Mouse (Mus musculus) lung, adult 2 months (tissue): ENCODE results near the gene Ccl2. TPM values are rescaled to one million over a fixed set of nuclear protein-coding genes. Genes with fewer than 3 reads are reported as not detected.

ENCODE experiments used
- DNase-seq: peaks from one replicate; pipeline ENCODE4 v3.0.0; 2022
- H3K4me1 ChIP-seq: fragments of 200-500 bp; 2 replicates; pipeline ENCODE4 v1.6.1; 2011; ENCODE audit warnings: low read length; ENCODE audit not compliant: control insufficient read depth, insufficient read depth
- H3K4me3 ChIP-seq: fragments of 200-500 bp; replicated peaks from 2 replicates; pipeline ENCODE3; 2011; ENCODE audit warnings: low read depth, mild to moderate bottlenecking, control low read depth, low read length; ENCODE audit errors: extremely low read depth
- CTCF ChIP-seq: fragments of 200-500 bp; IDR thresholded peaks from 2 replicates; pipeline ENCODE4 v1.5.1; 2011; ENCODE audit warnings: mild to moderate bottlenecking, low read length, control low read depth; ENCODE audit not compliant: insufficient read depth
- POLR2A ChIP-seq: fragments of 200-500 bp; IDR thresholded peaks from 2 replicates; pipeline ENCODE4 v1.6.1; 2011; ENCODE audit warnings: low read depth, mild to moderate bottlenecking, control low read depth, low read length, borderline replicate concordance; ENCODE audit errors: extremely low read depth
- WGBS: fragments of 180-500 bp; shearing (Covaris S2); methylation state at CpG from one replicate; pipeline ENCODE4 v1.1.7; 2018; 5-methylcytosine and 5-hydroxymethylcytosine counted together
- polyA plus RNA-seq: library from polyadenylated mRNA; depleted of rRNA; stranded (reverse); fragments of >200 nt; gene quantifications from 2 replicates; pipeline ENCODE4 v1.2.3, GENCODE M21; 2012; rRNA removed

Gene Ccl2
- polyA plus RNA-seq: 1.9 and 2.5 TPM in 2 replicates

DNA sequence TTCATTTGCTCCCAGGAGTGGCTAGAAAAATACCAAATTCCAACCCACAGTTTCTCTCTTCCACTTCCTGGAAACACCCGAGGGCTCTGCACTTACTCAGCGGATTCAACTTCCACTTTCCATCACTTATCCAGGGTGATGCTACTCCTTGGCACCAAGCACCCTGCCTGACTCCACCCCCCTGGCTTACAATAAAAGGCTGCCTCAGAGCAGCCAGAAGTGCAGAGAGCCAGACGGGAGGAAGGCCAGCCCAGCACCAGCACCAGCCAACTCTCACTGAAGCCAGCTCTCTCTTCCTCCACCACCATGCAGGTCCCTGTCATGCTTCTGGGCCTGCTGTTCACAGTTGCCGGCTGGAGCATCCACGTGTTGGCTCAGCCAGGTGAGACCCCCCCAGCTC, at the start of gene Ccl2:
Ccl2 (plus strand) TSS at position 216 of the 400 bp plus-strand sequence.
- TF ChIP-seq POLR2A (no peak), CTCF (no peak)
- no peak within 1 kb of the TSS for H3K4me3 ChIP-seq
- H3K4me1 ChIP-seq: no peaks in the 10 kb centered on the region; the same call in 1 of the 2 replicates
- peak; percentile 34 for DNase-seq
- WGBS: 18% methylated on average over 5 of the region's 5 CpGs

DNA sequence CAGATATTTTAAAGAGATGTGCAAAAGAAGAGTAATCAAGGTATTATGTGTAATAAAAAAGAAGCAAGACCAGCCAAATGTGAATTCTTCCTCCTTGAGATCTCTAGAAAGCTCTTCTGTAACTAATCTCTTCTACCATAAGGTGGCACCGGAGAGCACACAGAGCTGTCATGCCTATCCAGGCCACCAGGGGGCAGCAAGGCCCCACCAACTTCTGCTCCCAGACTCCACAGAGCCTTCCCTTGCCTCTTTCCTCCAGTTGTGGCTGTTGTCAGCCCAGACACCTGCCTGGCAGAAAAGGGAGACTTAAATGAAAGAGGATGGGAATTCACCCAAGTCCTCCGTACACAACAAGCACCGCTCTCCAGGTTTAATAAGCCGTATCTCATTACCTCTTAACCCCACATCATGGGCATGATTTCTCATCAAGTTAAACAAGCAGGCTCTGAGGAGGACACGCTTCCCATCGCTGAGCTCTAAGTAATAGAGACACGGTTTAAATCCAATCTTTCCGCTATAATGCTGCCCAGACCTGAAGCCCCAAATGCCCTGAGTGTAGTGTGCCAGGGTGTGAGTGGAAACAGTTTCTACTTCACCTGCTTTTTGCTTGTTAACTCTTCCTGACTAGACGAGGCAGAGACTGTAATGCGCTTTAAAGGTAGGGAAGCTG, 39.1 kb upstream of the Ccl2 start:
- WGBS: 66% methylated on average over 10 of the region's 10 CpGs
- no peak for TF ChIP-seq POLR2A
- peak; percentile 99 for TF ChIP-seq CTCF
- Histone ChIP-seq H3K4me3 (no peak overlapping the region), H3K4me1 (no peaks in the 10 kb centered on the region)
- DNase-seq: peak; percentile 42

DNA sequence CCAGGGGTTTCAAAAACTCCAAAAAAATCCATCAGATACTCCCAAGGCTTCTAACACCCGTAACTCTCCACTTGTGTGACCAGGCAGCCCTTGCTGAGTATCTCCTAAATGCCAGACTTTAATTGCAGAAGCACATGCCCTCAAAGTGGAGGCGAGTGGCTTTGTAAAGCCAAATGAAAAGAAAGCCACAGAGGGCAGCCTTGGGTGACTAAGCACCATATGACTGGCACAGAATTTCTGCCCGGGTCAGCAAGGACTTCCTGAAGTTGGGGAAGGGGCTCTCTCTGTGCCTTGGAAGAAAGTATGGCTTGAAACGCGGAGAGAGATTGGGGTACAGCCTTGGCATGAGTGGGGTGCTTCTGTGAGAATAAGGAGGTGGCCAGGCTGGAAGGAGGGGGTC, 38.3 kb upstream of the Ccl2 start:
- TF ChIP-seq CTCF (no peak), POLR2A (no peak)
- Histone ChIP-seq H3K4me3 (no peak overlapping the region), H3K4me1 (no peaks in the 10 kb centered on the region)
- no peak for DNase-seq
- WGBS: 82% methylated on average over 5 of the region's 5 CpGs

DNA sequence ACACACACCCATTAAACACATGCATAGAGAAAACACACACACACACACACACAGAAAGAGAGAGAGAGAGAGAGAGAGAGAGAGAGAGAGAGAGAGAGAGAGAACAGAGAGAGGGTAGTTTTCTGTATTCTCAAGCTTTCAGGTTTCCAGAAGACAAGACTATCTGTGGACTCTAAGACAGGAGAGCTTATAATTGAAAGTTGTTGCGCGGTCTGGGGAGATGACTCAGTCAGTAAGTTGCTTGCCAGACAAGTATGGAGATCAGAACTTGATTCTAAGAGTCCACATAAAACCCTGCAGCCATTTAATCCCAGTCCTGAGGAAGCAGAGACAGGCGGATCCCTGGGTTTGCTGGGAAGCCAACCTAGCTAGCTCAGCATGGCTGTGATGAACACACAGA, 36.7 kb upstream of the Ccl2 start:
- 83% methylated on average over 3 of the region's 3 CpGs for WGBS
- no peak for DNase-seq
- no peak for TF ChIP-seq CTCF
- no peak for TF ChIP-seq POLR2A
- H3K4me1 ChIP-seq: no peaks in the 10 kb centered on the region
- no peak overlapping the region for H3K4me3 ChIP-seq

DNA sequence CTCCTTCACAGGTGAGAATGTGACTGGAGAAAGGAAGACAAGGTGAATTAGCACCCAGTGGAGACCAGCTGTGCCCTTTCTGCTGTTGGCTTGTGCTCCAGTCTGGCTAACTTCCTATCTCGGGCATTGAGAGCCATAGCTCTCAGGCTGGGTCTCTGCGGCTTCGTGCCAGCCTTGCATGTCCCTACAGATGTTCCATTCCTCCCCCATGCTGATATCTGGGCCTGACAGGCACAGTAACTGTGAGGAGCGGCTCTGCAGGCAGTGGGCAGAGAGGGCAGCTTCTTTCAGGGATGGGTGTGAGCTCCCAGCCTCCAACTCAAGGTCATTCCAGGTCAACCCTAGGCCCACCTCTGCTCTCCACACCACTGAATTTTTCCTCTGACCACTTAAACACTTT, 35.9 kb upstream of the Ccl2 start:
- DNase-seq: no peak
- WGBS: 68% methylated on average over 4 of the region's 4 CpGs
- H3K4me1 ChIP-seq: no peaks in the 10 kb centered on the region
- H3K4me3 ChIP-seq: no peak overlapping the region
- no peak for TF ChIP-seq CTCF
- TF ChIP-seq POLR2A: no peak

DNA sequence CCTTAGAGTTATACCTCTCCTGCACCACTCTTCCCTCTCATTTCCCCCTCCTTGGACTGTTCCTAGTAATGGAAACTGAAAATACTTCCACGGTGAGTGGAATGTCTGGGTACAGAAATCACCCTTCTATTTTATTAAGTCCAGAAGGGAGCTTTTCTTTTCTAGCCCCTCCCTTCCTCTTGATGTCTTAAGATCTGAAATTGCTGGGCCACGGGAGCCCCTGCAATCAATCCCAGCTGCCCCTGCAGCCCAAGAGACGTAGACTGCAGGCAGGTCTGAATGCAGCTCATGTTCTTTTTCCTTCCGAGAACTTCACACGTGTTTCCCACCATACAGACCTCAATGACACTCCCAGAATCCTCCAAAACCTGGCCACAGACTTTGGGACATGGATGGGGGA, 34.8 kb upstream of the Ccl2 start:
- TF ChIP-seq POLR2A (no peak), CTCF (no peak)
- WGBS: 62% methylated on average over 5 of the region's 5 CpGs
- H3K4me3 ChIP-seq: no peak overlapping the region
- no peaks in the 10 kb centered on the region for H3K4me1 ChIP-seq
- no peak for DNase-seq

DNA sequence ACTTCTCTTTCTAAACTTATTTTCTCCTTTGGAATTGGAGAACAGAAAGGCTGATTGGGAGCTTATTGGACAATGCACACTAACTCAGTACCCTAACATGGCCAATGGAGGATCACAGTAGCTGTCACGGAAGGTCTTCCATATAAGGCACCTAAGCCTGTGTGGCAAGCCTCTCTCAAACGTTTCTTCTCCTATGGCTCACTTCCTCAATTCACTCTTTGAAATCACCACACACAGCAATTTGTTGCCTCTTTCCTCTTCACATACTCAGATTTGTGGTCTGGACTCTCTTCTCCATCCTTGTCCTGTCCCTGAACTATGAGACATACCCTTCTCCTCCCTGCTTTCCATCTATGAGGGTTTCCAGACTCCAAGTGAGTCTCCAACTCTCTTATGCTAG, 30.6 kb upstream of the Ccl2 start:
- Histone ChIP-seq H3K4me3 (no peak overlapping the region), H3K4me1 (no peaks in the 10 kb centered on the region)
- 47% methylated on average over 2 of the region's 2 CpGs for WGBS
- TF ChIP-seq POLR2A (no peak), CTCF (no peak)
- DNase-seq: no peak

DNA sequence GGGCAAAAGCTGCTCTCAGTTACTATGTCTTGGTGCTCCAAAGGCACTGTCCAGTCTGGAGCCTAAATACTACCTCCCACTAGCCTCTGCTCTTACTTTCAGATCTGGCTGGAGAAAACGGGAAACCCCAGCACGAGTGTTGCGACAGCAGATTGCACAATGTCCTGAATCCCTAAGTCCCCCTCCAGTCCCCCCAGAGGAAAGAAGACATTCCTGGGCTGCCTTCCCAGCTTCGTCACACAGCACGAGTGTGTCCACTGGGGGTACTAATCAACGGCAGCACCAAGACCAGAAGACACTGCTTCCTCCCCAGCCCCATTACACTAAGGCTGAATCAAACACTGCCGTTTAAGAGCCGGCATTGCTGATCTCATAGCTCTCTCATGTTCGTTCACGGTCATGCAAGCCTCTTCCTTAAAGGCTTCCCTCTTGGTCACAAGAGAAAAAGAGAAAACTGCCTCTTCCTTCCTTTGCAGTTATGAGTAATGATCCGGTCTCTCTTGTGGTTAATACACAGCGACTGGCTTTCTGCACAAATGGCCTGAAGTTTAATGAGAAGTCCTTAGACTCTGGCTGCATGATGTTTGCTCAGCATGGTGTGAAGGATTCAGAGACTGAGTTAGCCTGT, 28.5 kb upstream of the Ccl2 start:
- Histone ChIP-seq H3K4me3 (no peak overlapping the region), H3K4me1 (no peaks in the 10 kb centered on the region)
- peak; percentile 37 for DNase-seq
- TF ChIP-seq POLR2A: no peak
- no peak for TF ChIP-seq CTCF
- WGBS: 23% methylated on average over 12 of the region's 12 CpGs

DNA sequence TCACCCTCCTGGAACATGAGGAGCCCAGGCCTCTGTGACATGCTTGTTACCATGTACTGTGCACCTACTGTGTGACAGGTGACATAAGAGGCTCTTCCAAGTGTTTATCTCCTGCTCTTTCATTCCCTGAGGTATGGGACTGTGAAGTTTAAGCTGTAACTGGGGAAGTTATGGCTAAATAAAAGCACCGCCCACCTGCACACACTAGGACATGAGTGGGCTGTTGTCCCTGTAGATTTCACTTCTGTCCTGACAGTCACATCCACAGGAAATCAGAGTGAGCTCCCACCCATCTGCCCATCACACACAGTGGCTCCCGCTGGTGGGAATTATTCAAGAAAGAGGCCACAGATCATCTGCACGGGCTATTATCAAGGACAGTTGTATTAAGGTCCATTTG, 25.3 kb upstream of the Ccl2 start:
- no peaks in the 10 kb centered on the region for H3K4me1 ChIP-seq
- DNase-seq: no peak
- H3K4me3 ChIP-seq: no peak overlapping the region
- 91% methylated on average over 3 of the region's 3 CpGs for WGBS
- no peak for TF ChIP-seq CTCF
- TF ChIP-seq POLR2A: no peak
